Mouse (Mus musculus) stomach, postnatal 0 days (tissue): ENCODE results near the gene Sh3pxd2a.

Source experiments
- CTCF ChIP-seq: IDR thresholded peaks from 2 replicates; pipeline ENCODE4 v1.5.1; 2016; ENCODE audit warnings: antibody characterized with exemption, low read depth, mild to moderate bottlenecking, moderate library complexity
- EP300 ChIP-seq: optimal IDR thresholded peaks from 2 replicates; pipeline ENCODE3; 2016; ENCODE audit warnings: antibody characterized with exemption

GRCm38 (mm10) chr19:47446841-47447365 lies 17.3 kb downstream of the Sh3pxd2a start:
- TF ChIP-seq CTCF (no peak), EP300 (no peak)
